Mouse (Mus musculus) cerebellum, adult 2 months (tissue): ENCODE results near the gene Ankrd52. TPM values are rescaled to one million over a fixed set of nuclear protein-coding genes. Genes with fewer than 3 reads are reported as not detected.

ENCODE experiments used
- DNase-seq, 2 experiments: peaks; one replicate each; pipeline ENCODE4 v3.0.0; 2021
- H3K27ac ChIP-seq: fragments of 200-500 bp; 2 replicates; pipeline ENCODE4 v1.5.1; 2012; ENCODE audit warnings: low read length, control low read depth, inconsistent platforms; ENCODE audit not compliant: insufficient read depth
- H3K27me3 ChIP-seq: fragments of 200-500 bp; 2 replicates; pipeline ENCODE4 v1.6.1; 2012; ENCODE audit warnings: inconsistent platforms, mild to moderate bottlenecking, low read length, moderate library complexity; ENCODE audit not compliant: control insufficient read depth, insufficient read depth
- H3K4me1 ChIP-seq: fragments of 200-500 bp; 2 replicates; pipeline ENCODE4 v1.6.1; 2011; ENCODE audit warnings: low read length; ENCODE audit not compliant: control insufficient read depth, insufficient read depth
- H3K4me3 ChIP-seq: fragments of 200-500 bp; replicated peaks from 2 replicates; pipeline ENCODE3; 2011; ENCODE audit warnings: mild to moderate bottlenecking, low read depth, low read length, control low read depth; ENCODE audit not compliant: insufficient read depth
- CTCF ChIP-seq: fragments of 200-500 bp; IDR thresholded peaks from 2 replicates; pipeline ENCODE4 v1.5.1; 2011; ENCODE audit warnings: low read depth, mild to moderate bottlenecking, control low read depth, low read length, moderate library complexity, borderline replicate concordance; ENCODE audit not compliant: insufficient read depth
- POLR2A ChIP-seq: fragments of 200-500 bp; IDR thresholded peaks from 2 replicates; pipeline ENCODE4 v1.6.1; 2011; ENCODE audit warnings: low read length, control low read depth, borderline replicate concordance; ENCODE audit not compliant: insufficient read depth
- WGBS: fragments of 180-500 bp; shearing (Covaris S2); methylation state at CpG from one replicate; pipeline ENCODE4 v1.1.7; 2018; 5-methylcytosine and 5-hydroxymethylcytosine counted together
- polyA plus RNA-seq: library from polyadenylated mRNA; depleted of rRNA; stranded (reverse); fragments of >200 nt; gene quantifications from 2 replicates; pipeline ENCODE4 v1.2.3, GENCODE M21; 2012

The Ankrd52 gene
- polyA plus RNA-seq, 1 experiment, result 40.6 TPM

DNA sequence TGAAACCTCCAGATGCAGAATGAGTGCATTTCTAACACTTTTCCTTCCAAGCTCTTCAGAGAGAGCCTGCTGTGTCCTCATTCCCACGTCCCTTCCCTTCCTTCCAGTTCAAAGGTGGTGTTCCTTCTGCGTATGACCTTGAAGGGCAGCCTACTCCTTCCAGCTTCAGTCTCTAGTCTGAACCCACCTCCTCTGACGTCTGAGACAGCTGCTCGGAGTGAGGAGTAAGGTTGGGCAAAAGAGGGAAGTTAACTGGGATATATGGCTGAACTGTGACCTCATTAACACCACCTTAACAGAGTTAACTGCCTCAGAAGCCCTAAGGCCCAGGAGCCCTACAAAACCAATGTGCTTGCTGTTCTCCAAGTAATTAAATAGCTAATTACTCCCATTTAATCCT is 6.3 kb upstream of the Ankrd52 start:
- Histone ChIP-seq H3K27ac (no peak overlapping the region), H3K4me3 (no peak overlapping the region), H3K4me1 (no peaks in the 10 kb centered on the region; the same call in 1 of the 2 replicates), H3K27me3 (no peaks in the 10 kb centered on the region)
- WGBS, result 75% methylated on average over 4 of the region's 4 CpGs
- DNase-seq, result no peak
- TF ChIP-seq CTCF (no peak), POLR2A (no peak)

- Histone ChIP-seq H3K4me1 (peaks cover 4% of the 10 kb centered on the region; the same call in 1 of the 2 replicates), H3K27me3 (no peaks in the 10 kb centered on the region), H3K27ac (no peak overlapping the region), H3K4me3 (no peak overlapping the region)
- no peak for DNase-seq
- TF ChIP-seq POLR2A (no peak), CTCF (no peak)
- WGBS, result 85% methylated on average over 5 of the region's 5 CpGs
Measured at GRCm38 (mm10) chr10:128372142-128372541, 4.8 kb upstream of the Ankrd52 start.

DNA sequence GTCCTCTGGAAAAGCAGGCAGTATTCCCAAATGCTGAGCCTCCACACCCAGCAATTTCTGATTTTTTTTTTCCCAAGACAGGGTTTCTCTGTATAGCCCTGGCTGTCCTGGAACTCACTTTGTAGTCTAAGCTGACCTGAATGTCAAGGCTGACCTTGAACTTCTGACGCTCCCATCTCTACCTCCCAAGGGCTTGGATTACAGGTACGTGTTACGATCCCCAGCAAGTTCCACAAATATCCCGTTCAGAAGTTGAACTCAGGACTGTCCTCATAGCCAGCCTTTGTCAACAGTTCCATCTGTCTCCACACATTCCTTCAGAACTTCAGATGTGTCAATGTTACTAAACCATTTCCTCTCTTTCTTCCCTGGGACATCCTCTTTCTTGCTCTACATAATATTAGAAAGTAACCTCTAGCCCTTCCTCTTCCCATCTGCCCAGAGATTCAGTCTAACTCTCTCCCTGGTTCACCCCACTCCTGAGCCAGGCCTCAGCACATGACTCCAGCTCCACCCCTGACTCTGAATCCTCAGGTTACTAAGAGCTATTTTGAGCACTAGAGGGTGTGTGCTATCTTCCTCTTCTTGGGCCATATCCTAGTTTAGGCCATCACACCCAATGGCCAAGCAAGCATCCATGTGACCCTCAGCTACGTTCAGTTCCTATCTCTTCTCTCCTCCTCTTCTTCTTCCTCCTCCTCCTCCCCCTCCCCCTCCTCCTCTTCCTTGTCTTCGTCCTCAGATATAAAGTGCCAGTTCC is 3.7 kb upstream of the Ankrd52 start:
- H3K4me1 ChIP-seq, result peaks cover 8% of the 10 kb centered on the region; the same call in 1 of the 2 replicates
- no peak overlapping the region for H3K27ac ChIP-seq
- 80% methylated on average over 6 of the region's 6 CpGs for WGBS
- TF ChIP-seq POLR2A (no peak), CTCF (no peak)
- no peak overlapping the region for H3K4me3 ChIP-seq
- no peak for DNase-seq
- H3K27me3 ChIP-seq, result no peaks in the 10 kb centered on the region

DNA sequence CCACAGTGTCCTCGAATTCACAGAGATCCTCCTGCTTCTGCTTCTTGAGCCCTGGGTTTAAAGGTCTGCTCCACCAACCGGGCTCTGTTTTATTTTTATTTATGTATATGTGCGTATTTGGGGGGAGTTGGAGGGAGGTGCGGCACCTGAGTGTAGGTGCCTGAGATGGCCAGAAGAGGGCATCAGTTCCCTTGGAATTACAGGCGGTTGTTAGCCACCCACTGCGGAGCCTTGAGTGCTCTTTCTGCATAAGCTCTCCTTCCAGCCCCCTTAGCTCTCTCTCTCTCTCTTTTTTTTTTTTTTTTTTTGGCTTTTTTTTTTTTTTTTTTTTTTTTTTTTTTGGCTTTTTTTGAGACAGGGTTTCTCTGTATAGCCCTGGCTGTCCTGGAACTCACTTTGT is 2.5 kb upstream of the Ankrd52 start:
- 78% methylated on average over 6 of the region's 6 CpGs for WGBS
- Histone ChIP-seq H3K27me3 (no peaks in the 10 kb centered on the region), H3K27ac (no peak overlapping the region), H3K4me1 (peaks cover 15% of the 10 kb centered on the region), H3K4me3 (no peak overlapping the region)
- TF ChIP-seq CTCF, result peak; percentile 22; the same call in 1 of the 2 replicates
- TF ChIP-seq POLR2A, result no peak
- DNase-seq, result no peak

DNA sequence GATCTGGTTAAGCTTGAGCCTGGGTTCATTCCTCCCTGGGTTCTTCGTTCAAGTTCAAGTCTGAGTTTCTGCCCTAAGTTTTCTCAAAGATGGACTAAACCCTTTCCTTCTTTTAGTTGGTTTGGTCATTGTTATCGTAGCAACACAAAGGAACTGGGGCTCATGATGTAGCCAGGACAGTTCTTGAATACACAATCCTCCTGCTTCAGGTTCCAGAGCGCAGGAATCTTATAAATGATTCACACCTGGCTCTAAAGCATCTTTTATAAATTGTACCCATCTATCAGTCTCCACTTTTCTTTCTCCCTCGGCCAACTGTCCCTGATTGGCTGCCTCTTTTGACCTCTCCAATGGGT is 838 bp upstream of the Ankrd52 start:
- Histone ChIP-seq H3K27me3 (no peaks in the 10 kb centered on the region), H3K27ac (peak overlapping the region; percentile 100), H3K4me1 (peaks cover 15% of the 10 kb centered on the region), H3K4me3 (peak overlapping the region; percentile 64)
- DNase-seq, result no peak
- TF ChIP-seq POLR2A, result no peak
- no peak for TF ChIP-seq CTCF
- WGBS, result 45% methylated on average over 4 of the region's 4 CpGs

- Histone ChIP-seq H3K4me1 (peaks cover 15% of the 10 kb centered on the region), H3K27me3 (no peaks in the 10 kb centered on the region), H3K4me3 (peak overlapping the region; percentile 95), H3K27ac (peak overlapping the region; percentile 45; the same call in 1 of the 2 replicates)
- WGBS, result under 1% methylated on average over 47 of the region's 47 CpGs
- DNase-seq, result no peak
- no peak for TF ChIP-seq POLR2A
- no peak for TF ChIP-seq CTCF
Measured at GRCm38 (mm10) chr10:128377222-128377939, 466 bp downstream of the Ankrd52 start.

DNA sequence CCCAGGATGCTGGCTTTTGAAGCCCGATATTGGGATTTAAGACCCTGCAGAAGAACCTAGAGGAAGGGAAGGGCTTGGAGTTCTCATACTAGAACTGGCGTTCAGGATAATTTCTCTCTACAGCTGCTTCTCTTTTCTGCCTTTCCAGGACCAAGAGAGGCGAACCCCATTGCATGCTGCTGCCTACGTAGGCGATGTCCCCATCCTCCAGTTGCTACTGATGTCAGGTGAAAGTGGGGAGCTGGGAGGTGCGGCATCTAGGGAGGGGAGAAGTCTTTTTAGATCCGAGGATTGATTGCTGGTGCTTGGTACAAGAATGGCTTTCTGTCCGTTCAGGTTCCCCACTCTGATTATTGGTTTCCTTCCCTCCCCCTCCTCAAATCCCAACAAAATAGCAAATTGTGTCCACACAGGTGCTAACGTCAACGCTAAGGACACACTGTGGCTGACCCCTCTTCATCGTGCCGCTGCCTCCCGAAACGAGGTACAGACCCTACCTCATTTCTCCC is 1.1 kb downstream of the Ankrd52 start:
- TF ChIP-seq CTCF, result no peak
- no peak for TF ChIP-seq POLR2A
- no peaks in the 10 kb centered on the region for H3K27me3 ChIP-seq
- peak overlapping the region; percentile 45; the same call in 1 of the 2 replicates for H3K27ac ChIP-seq
- peak overlapping the region; percentile 95 for H3K4me3 ChIP-seq
- H3K4me1 ChIP-seq, result peaks cover 15% of the 10 kb centered on the region
- no peak for DNase-seq
- 32% methylated on average over 14 of the region's 14 CpGs for WGBS
